Mouse (Mus musculus) spleen, adult 2 months (tissue): ENCODE measurements around the gene Il21r. TPM values are rescaled to one million over a fixed set of nuclear protein-coding genes. Genes with fewer than 3 reads are reported as not detected.

Experiments
- DNase-seq, 2 experiments: peaks; one replicate each; pipeline versions ENCODE4 v3.0.0 to v3.0.0-alpha.2; 2012 to 2021; ENCODE audit warnings: low spot score in 2 of 2, low read depth in 1 of 2
- H3K27ac ChIP-seq: fragments of 200-500 bp; 2 replicates; pipeline ENCODE4 v1.5.1; 2012; ENCODE audit warnings: low read length, inconsistent platforms; ENCODE audit not compliant: insufficient read depth
- H3K27me3 ChIP-seq: fragments of 200-500 bp; 2 replicates; pipeline ENCODE4 v1.6.1; 2012; ENCODE audit warnings: mild to moderate bottlenecking, moderate library complexity, low read length, inconsistent platforms; ENCODE audit not compliant: control insufficient read depth, insufficient read depth
- H3K36me3 ChIP-seq: fragments of 200-500 bp; 2 replicates; pipeline ENCODE4 v1.6.1; 2012; ENCODE audit warnings: mild to moderate bottlenecking, low read length, inconsistent platforms; ENCODE audit not compliant: control insufficient read depth, insufficient read depth
- H3K4me1 ChIP-seq: fragments of 200-500 bp; 2 replicates; pipeline ENCODE4 v1.6.1; 2011; ENCODE audit warnings: inconsistent platforms; ENCODE audit not compliant: control insufficient read depth, insufficient read depth, insufficient read length
- H3K4me3 ChIP-seq: fragments of 200-500 bp; 2 replicates; pipeline ENCODE4 v1.5.1; 2011; ENCODE audit warnings: mild to moderate bottlenecking, inconsistent platforms; ENCODE audit not compliant: insufficient read depth, insufficient read length; ENCODE audit errors: extremely low read depth
- CTCF ChIP-seq: fragments of 200-500 bp; IDR thresholded peaks from 2 replicates; pipeline ENCODE4 v1.5.1; 2011; ENCODE audit warnings: mild to moderate bottlenecking, inconsistent platforms; ENCODE audit not compliant: insufficient read depth, insufficient read length, insufficient replicate concordance; ENCODE audit errors: extremely low read depth
- POLR2A ChIP-seq: fragments of 200-500 bp; IDR thresholded peaks from 2 replicates; pipeline ENCODE4 v1.6.1; 2011; ENCODE audit warnings: low read depth, low read length, inconsistent platforms
- WGBS: fragments of 180-500 bp; shearing (Covaris S2); methylation state at CpG from one replicate; pipeline ENCODE4 v1.1.7; 2018; 5-methylcytosine and 5-hydroxymethylcytosine counted together
- polyA plus RNA-seq: library from polyadenylated mRNA; depleted of rRNA; stranded (reverse); fragments of >200 nt; gene quantifications from 2 replicates; pipeline ENCODE4 v1.2.3, GENCODE M21; 2012

The Il21r gene
- polyA plus RNA-seq, 1 experiment, result 138 TPM

DNA sequence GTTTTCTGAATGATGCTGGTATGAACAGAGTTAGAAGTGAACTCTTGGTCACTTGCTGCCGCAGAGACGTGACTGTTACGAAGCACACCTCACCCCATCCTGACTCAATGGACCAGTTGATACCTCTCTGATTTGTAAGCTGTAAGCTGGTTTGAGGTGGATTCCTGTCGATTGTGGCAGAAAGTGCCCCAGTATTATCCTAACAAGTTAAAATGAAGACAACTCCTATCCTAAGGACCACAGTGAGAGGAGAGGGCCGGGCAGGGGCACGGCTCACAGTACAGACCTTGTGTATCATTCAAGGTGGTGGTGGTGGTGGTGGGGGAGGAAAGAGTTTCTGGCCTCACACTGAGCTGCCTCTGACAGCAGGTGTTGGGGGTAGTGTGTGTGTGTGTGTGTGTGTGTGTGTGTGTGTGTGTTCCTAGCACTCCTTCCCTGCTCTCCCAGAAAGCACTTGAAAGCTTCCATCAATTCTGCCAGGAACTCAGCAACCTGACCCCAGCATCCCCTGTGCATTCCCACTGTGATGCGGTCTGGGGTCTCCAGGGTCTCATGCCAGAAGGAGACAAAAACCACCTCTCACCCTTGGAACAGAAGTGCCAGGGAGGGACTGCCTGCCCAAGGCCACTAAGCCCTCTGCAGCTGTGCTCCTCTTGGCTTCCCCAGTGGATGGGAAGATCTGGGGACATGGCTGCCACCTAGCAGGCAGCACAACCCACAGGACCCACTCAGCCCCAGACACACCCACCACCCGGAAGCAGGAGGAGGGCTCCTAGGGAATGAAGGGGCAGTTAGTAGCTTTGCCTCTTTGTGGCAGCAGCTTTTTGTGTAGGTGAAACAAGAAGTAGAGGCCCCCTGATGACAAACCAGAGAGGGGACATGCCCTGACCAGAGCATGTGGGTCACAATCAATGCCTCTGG, 34.3 kb downstream of the Il21r start:
- Histone ChIP-seq H3K27me3 (no peaks in the 10 kb centered on the region), H3K4me3 (no peak overlapping the region), H3K27ac (peak overlapping the region; percentile 89), H3K4me1 (peaks cover 40% of the 10 kb centered on the region), H3K36me3 (peaks cover 18% of the 10 kb centered on the region)
- 75% methylated on average over 8 of the region's 8 CpGs for WGBS
- TF ChIP-seq POLR2A, result no peak
- no peak for TF ChIP-seq CTCF
- no peak for DNase-seq

- peak overlapping the region; percentile 89 for H3K27ac ChIP-seq
- peaks cover 22% of the 10 kb centered on the region for H3K36me3 ChIP-seq
- WGBS, result 39% methylated on average over 6 of the region's 6 CpGs
- no peaks in the 10 kb centered on the region for H3K27me3 ChIP-seq
- peaks cover 40% of the 10 kb centered on the region for H3K4me1 ChIP-seq
- no peak overlapping the region; the same call in 1 of the 2 replicates for H3K4me3 ChIP-seq
- DNase-seq, result no peak
- TF ChIP-seq POLR2A, result no peak
- TF ChIP-seq CTCF, result no peak
Measured at GRCm38 (mm10) chr7:125638376-125638775, 35.1 kb downstream of the Il21r start.

DNA sequence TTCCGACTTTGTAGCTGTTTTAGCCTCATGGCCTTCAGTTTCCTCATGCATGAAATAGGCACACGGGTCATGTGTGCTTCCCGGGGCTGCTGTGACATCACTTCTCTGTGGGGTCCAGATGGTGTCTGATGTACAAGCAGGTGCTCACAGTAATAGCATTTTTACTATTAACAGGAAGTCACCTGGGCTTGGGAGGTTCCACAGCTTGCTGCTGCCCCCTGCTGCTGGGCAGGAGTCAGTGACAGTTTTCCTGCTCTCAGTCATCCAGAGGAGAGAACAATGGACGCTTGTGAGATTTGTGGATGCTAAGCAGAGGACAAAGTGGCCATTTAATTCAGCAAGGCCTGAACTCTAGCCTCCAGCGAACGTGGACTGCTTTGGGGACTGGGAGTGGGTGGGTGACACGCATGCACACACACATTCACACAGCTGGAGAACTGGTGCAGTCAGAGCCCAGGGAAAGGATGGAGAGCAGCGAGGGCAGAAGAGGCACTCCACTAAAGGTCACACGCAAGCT, 35.7 kb downstream of the Il21r start:
- Histone ChIP-seq H3K27ac (peak overlapping the region; percentile 89), H3K4me3 (no peak overlapping the region; the same call in 1 of the 2 replicates), H3K36me3 (peaks cover 26% of the 10 kb centered on the region), H3K27me3 (no peaks in the 10 kb centered on the region), H3K4me1 (peaks cover 40% of the 10 kb centered on the region)
- no peak for TF ChIP-seq POLR2A
- TF ChIP-seq CTCF, result peak; percentile 95; the same call in 1 of the 2 replicates
- 29% methylated on average over 9 of the region's 9 CpGs for WGBS
- peak; percentile 81 to 89 for DNase-seq

DNA sequence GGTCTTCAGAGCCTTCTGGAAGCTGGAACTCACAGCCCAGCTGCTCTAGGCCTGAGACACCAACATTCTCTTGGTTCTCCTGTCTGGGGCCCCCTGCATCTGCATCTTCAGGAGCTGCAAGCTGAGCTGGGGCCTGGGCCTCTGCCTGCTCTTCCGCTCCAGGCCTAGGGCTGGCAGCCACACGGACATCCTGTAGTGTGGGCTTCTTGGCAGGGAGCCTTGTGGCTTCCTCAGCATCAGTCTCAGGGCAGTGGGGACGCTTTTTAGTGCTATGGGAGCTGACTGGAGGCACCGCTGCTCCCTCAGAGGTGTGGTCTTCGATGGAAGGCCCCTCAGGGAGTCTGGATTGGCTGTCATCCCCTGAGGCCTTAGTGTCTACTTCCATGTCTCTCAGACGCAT, 40.7 kb downstream of the Il21r start:
- TF ChIP-seq POLR2A, result no peak
- TF ChIP-seq CTCF, result no peak
- no peak overlapping the region for H3K27ac ChIP-seq
- H3K27me3 ChIP-seq, result no peaks in the 10 kb centered on the region
- 27% methylated on average over 6 of the region's 6 CpGs for WGBS
- H3K4me1 ChIP-seq, result no peaks in the 10 kb centered on the region; the same call in 1 of the 2 replicates
- H3K36me3 ChIP-seq, result peaks cover 58% of the 10 kb centered on the region
- H3K4me3 ChIP-seq, result no peak overlapping the region
- no peak for DNase-seq

DNA sequence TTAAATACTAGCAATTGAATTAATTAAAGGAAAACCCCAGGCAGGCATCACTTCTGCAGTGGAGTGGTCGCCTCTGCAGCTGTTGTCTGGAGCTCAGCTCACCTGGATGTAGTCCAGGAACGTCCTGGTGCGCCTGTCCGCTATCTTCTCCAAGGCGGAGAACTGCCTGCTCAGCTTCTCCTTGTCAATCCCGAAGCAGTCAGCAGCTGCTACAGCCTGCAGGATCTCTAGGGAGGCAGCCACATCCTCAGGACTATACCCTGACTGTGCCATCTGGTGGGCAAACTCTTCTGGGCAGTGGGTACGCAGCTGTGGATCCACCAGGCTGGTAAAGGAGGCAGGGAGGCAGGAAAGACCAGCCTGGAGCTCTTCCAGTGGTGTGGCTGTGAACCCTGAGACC, 42.2 kb downstream of the Il21r start:
- Histone ChIP-seq H3K36me3 (peaks cover 66% of the 10 kb centered on the region), H3K27me3 (no peaks in the 10 kb centered on the region)

DNA sequence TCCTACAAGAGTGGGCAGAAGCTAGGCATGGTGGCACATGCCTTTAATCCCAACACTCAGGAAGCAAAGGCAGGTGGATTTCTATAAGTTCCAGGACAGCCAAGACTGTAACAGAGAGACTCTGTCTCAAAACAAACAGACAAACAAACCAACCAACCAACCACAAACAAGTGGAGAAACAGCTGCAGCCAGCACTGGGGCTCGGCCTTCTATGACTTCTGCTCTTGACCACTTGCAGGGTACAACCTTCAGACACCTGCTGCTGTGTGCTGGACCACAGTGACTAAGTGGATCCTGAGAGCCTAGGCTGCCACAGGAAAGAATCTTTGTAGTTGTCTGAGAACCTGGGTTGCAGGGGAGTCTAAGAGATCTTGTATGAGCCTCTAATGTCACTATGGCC, 45.8 kb downstream of the Il21r start:
- no peak for DNase-seq
- TF ChIP-seq CTCF, result no peak
- TF ChIP-seq POLR2A, result no peak
- Histone ChIP-seq H3K36me3 (peaks cover 48% of the 10 kb centered on the region), H3K4me3 (no peak overlapping the region), H3K4me1 (no peaks in the 10 kb centered on the region), H3K27me3 (no peaks in the 10 kb centered on the region), H3K27ac (no peak overlapping the region)
- 87% methylated on average over 1 of the region's 1 CpGs for WGBS

More for the DNA sequence above, 42.2 kb downstream of the Il21r start:
- H3K4me1 ChIP-seq, result no peaks in the 10 kb centered on the region
- TF ChIP-seq POLR2A (no peak), CTCF (no peak)
- no peak for DNase-seq
- H3K4me3 ChIP-seq, result no peak overlapping the region
- no peak overlapping the region for H3K27ac ChIP-seq
- WGBS, result 91% methylated on average over 7 of the region's 7 CpGs

DNA sequence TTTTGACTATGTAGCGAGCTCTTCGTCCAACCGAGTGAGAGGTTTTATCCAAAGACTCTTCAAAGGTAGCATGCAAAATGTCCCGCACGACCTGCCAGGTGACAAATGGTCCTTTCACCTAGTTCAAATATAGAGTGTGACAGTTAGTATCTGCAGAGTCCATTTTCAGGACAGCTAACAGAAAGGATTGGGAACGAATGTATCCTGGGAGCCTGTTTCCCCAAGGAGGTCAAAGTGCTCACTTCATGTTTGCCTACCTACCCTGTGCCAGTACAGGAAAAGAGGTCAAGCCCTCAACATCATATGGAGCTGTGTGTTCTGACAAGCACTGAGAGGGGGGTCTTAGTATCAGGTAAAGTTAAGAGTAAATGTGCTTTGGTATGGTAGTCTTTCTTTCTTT, 54.3 kb downstream of the Il21r start:
- TF ChIP-seq POLR2A (no peak), CTCF (no peak)
- DNase-seq, result no peak
- Histone ChIP-seq H3K27me3 (no peaks in the 10 kb centered on the region), H3K4me1 (no peaks in the 10 kb centered on the region), H3K27ac (no peak overlapping the region), H3K4me3 (no peak overlapping the region), H3K36me3 (peaks cover 44% of the 10 kb centered on the region)
- 94% methylated on average over 6 of the region's 6 CpGs for WGBS
